Mouse (Mus musculus): Measurements from ENCODE around the gene Hnrnpdl. TPM values are rescaled to one million over a fixed set of nuclear protein-coding genes. Genes with fewer than 3 reads are reported as not detected.

The Hnrnpdl gene
- total RNA-seq (2012; rRNA removed) (75.6 and 97.6 TPM in 2 replicates), total RNA-seq (2014; rRNA removed) (165 and 211 TPM in 2 replicates), polyA plus RNA-seq (2012; ENCODE audit: insufficient read length, low read depth) (207 and 256 TPM in 2 replicates)

- H3K9ac ChIP-seq (ENCODE audit: insufficient read depth, low read depth), result peak within 1 kb of the TSS; percentile 98
Measured at GRCm38 (mm10) chr5:100039602-100040142, at the start of gene Hnrnpdl, which contains the start of gene Enoph1. Gene Hnrnpdl, minus strand, starts transcription at chr5:100039664. Gene Enoph1, plus strand, starts transcription at chr5:100039985.

GRCm38 (mm10) chr5:100085097-100085496, 45.6 kb upstream of the Hnrnpdl start:
- H3K36me3 ChIP-seq (replicated peaks in 1 of 2; ENCODE audit: control insufficient read depth in 1 of 2, insufficient read depth in 1 of 2, low read length in 1 of 2), result no peaks in the 10 kb centered on the region
- dilution Hi-C loops (cut with MboI; ENCODE audit: extremely low pct_ligation_motif_present, extremely low pct_unique_long_range_greater_than_20kb, low sequenced_read_pairs), result no loop called here
- no peak for DNase-seq (ENCODE audit: extremely low read depth)

More at GRCm38 (mm10) chr5:100039602-100040142, at the start of gene Hnrnpdl, which contains the start of gene Enoph1:
- Histone ChIP-seq H3K27ac (ENCODE audit: insufficient read depth, low read depth) (peak within 1 kb of the TSS; percentile 80), H3K27me3 (replicated peaks) (no peaks in the 10 kb centered on the region), H3K79me2 (replicated peaks; ENCODE audit: control insufficient read depth, extremely low read depth, insufficient read depth, poor library complexity, severe bottlenecking) (peaks cover 71% of the 10 kb centered on the region), H3K4me2 (ENCODE audit: insufficient read depth, low read depth, poor library complexity, severe bottlenecking) (peak within 1 kb of the TSS; percentile 86), H3K4me1 (ENCODE audit: control insufficient read depth in 1 of 2, insufficient read depth in 2 of 2) (peaks cover 0 to 45% of the 10 kb centered on the region in 2 experiments; a peak in 2 of 4 replicates), H3K36me3 (replicated peaks in 1 of 2; ENCODE audit: control insufficient read depth in 1 of 2, insufficient read depth in 1 of 2, low read length in 1 of 2) (peaks cover 13 to 53% of the 10 kb centered on the region in 2 experiments), H3K9me3 (replicated peaks; ENCODE audit: low read length) (no peaks in the 10 kb centered on the region), H3K4me3 (replicated peaks in 1 of 3; ENCODE audit: low read depth in 2 of 3, low read length in 2 of 3, poor library complexity in 1 of 3) (peak within 1 kb of the TSS; percentile 83 to 96 (median 94))
- peak; percentile 92 for DNase-seq (ENCODE audit: extremely low read depth)
- in situ Hi-C loops (cut with MboI; ENCODE audit: low pct_ligation_motif_present, low pct_unique_long_range_greater_than_20kb, low sequenced_read_pairs), result no loop called here
- dilution Hi-C loops (cut with MboI; ENCODE audit: extremely low pct_ligation_motif_present, extremely low pct_unique_long_range_greater_than_20kb, low sequenced_read_pairs), result no loop called here
- TF ChIP-seq JUN (IDR thresholded peaks at IDR 0.05; ENCODE audit: insufficient read depth, low read depth, low read length) (no peak), BHLHE40 (IDR thresholded peaks at IDR 0.05; ENCODE audit: low read depth, low read length) (no peak), CHD1 (IDR thresholded peaks at IDR 0.05; ENCODE audit: low read depth, low read length) (no peak), TCF12 (IDR thresholded peaks at IDR 0.05; ENCODE audit: low read depth, low read length) (no peak), ELF1 (IDR thresholded peaks at IDR 0.05; ENCODE audit: low read depth, low read length) (no peak), USF1 (IDR thresholded peaks at IDR 0.05; ENCODE audit: low read depth, low read length) (no peak), ZMIZ1 (IDR thresholded peaks at IDR 0.05; ENCODE audit: low read depth, low read length) (no peak), NRF1 (IDR thresholded peaks at IDR 0.05; ENCODE audit: low read depth, low read length) (no peak), USF2 (conservative IDR thresholded peaks at IDR 0.05; ENCODE audit: low read depth, low read length) (peak; percentile 52; the same call in 1 of the 2 replicates), MAZ (IDR thresholded peaks at IDR 0.05; ENCODE audit: low read depth, low read length) (no peak), TBP (conservative IDR thresholded peaks at IDR 0.05; ENCODE audit: low read depth, low read length) (peak; percentile 22; the same call in 1 of the 2 replicates), POLR2A (IDR thresholded peaks at IDR 0.05; ENCODE audit: low read depth, low read length) (peak; percentile 81), UBTF (IDR thresholded peaks at IDR 0.05; ENCODE audit: low read depth, low read length) (peak; percentile 38)

More at GRCm38 (mm10) chr5:100085097-100085496, 45.6 kb upstream of the Hnrnpdl start:
- Histone ChIP-seq H3K4me1 (ENCODE audit: control insufficient read depth in 1 of 2, insufficient read depth in 2 of 2) (no peaks in the 10 kb centered on the region), H3K9ac (ENCODE audit: insufficient read depth, low read depth) (no peak overlapping the region), H3K79me2 (replicated peaks; ENCODE audit: control insufficient read depth, extremely low read depth, insufficient read depth, poor library complexity, severe bottlenecking) (no peaks in the 10 kb centered on the region), H3K9me3 (replicated peaks; ENCODE audit: low read length) (peaks cover 6% of the 10 kb centered on the region), H3K27me3 (replicated peaks) (no peaks in the 10 kb centered on the region), H3K27ac (ENCODE audit: insufficient read depth, low read depth) (no peak overlapping the region), H3K4me3 (replicated peaks in 1 of 3; ENCODE audit: low read depth in 2 of 3, low read length in 2 of 3, poor library complexity in 1 of 3) (no peak overlapping the region), H3K4me2 (ENCODE audit: insufficient read depth, low read depth, poor library complexity, severe bottlenecking) (no peak overlapping the region)
- TF ChIP-seq MAX (IDR thresholded peaks at IDR 0.05; ENCODE audit: low read length) (no peak), HCFC1 (IDR thresholded peaks at IDR 0.05; ENCODE audit: low read depth, low read length) (no peak), MYC (IDR thresholded peaks at IDR 0.05; ENCODE audit: low read depth, low read length) (no peak), JUN (IDR thresholded peaks at IDR 0.05; ENCODE audit: insufficient read depth, low read depth, low read length) (no peak), ZMIZ1 (IDR thresholded peaks at IDR 0.05; ENCODE audit: low read depth, low read length) (no peak)
- in situ Hi-C loops (cut with MboI; ENCODE audit: low pct_ligation_motif_present, low pct_unique_long_range_greater_than_20kb, low sequenced_read_pairs), result loop anchor here (25.0 kb wide), 1 partner anchor 227 kb away; no protein-coding TSS in a partner anchor

Measured in CH12.LX (cell line).